19 mouse cellular contexts compared by ENCODE assay signal in the genomic region with DNA sequence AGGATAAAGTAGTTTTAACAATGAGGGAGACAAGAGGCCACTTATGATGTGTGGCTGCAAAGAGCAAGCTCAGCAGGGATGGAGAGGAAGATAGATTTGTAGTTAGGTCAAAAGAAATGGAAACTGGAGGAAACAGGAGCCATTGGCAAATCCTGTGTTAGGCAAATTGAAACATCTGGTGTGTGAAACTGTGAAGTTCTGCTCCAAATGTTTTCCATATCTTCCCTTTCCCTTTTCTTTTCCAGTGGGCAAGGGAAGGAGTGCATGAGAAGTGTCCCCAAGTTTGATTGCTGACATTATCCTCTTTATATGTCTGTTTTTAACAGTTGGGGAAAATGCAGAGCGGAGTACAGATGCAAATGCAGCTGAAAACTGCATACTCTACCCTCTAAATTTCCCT.
"Had no signal": no experiment of that assay in that cellular context is flagged by ENCODE, and none has a peak within 500 bp of the region (broad histone marks: within the 10 kb centered on the region; RNA-seq: fewer than 3 reads in every experiment).

No protein-coding gene starts in this region.

- H3K27ac ChIP-seq: liver, embryonic 14.5 days; lung, embryonic 15.5 days; midbrain, embryonic 10.5 days; midbrain, embryonic 12.5 days; neural tube, embryonic 13.5 days; neural tube, embryonic 15.5 days had no signal

- H3K27me3 ChIP-seq: lung, embryonic 15.5 days; midbrain, embryonic 12.5 days; neural tube, embryonic 13.5 days; neural tube, embryonic 15.5 days had no signal

- H3K9me3 ChIP-seq: lung, embryonic 15.5 days; midbrain, embryonic 10.5 days; midbrain, embryonic 12.5 days; neural tube, embryonic 13.5 days; neural tube, embryonic 15.5 days had no signal

- H3K4me1 ChIP-seq: lung, embryonic 15.5 days; midbrain, embryonic 10.5 days; midbrain, embryonic 12.5 days; neural tube, embryonic 13.5 days; neural tube, embryonic 15.5 days had no signal

- H3K9ac ChIP-seq: liver, embryonic 14.5 days; lung, embryonic 15.5 days; midbrain, embryonic 12.5 days; neural tube, embryonic 13.5 days; neural tube, embryonic 15.5 days had no signal

- H3K4me2 ChIP-seq: lung, embryonic 15.5 days; midbrain, embryonic 12.5 days; neural tube, embryonic 13.5 days; neural tube, embryonic 15.5 days had no signal

- H3K4me3 ChIP-seq: lung, embryonic 15.5 days; midbrain, embryonic 10.5 days; midbrain, embryonic 12.5 days; myocyte; neural tube, embryonic 13.5 days; neural tube, embryonic 15.5 days had no signal

- ATAC-seq: midbrain, embryonic 16.5 days had no signal

- DNase-seq: lung, adult 18-20 months; lung, postnatal 10 days; lung, postnatal 4 days; midbrain, embryonic 14.5 days; retina, postnatal 1 day; right cerebral cortex, postnatal 14 days; right cerebral cortex, postnatal 4 days; spleen, adult 18-20 months; thymus, adult 2 months; thymus, postnatal 25 days; thymus, postnatal 4 days had no signal

- H3K36me3 ChIP-seq: lung, embryonic 15.5 days; midbrain, embryonic 10.5 days; midbrain, embryonic 12.5 days; neural tube, embryonic 13.5 days; neural tube, embryonic 15.5 days had no signal
